Mouse (Mus musculus) T-helper 17 cell (primary cell): ENCODE measurements around the gene Pira2.
"Not testable (repeated sequence)": the region's sequence is repeated elsewhere in the genome, so short reads cannot be mapped to it uniquely, and the experiment has no call there.

Source experiments
- in situ Hi-C, 2 experiments: fragments of 300-600 bp; cut with MboI, MseI; formaldehyde crosslinking; loops; 1 replicate in 1 of 2; 2 replicates in 1 of 2; pipeline ENCODE4 v1.15.1; 2025; ENCODE audit warnings: high pct_unique_total_duplicates in 2 of 2

Gene Pira2

DNA sequence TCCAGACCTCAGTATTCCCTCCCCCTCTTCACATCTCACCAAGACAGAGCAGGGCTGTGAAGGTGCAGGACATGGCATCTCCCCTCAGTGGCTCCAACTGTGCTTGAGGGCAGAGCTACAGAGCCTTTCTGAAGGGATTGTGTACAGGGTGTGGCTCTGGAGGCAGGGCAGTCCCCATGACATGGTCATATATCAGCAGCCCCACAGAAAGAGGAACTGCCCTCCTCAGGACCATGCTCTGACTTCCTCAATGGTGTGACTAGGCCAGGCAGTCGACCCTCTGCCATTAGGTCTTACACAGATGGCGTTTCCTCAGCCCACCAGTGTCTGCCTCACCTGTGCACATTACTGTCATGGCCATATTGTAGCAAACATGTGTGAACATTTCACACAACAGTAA is at the start of gene Pira2:
Gene Pira2 (minus strand): TSS at position 101 of the 400 bp plus-strand sequence.
- in situ Hi-C loops: loop anchor here (5.0 to 25.0 kb wide), 3 partner anchors 47 to 233 kb away; partner anchors contain the start of genes Ndufa3 (in 1 of the 2) and Oscar (in 1 of the 2)

DNA sequence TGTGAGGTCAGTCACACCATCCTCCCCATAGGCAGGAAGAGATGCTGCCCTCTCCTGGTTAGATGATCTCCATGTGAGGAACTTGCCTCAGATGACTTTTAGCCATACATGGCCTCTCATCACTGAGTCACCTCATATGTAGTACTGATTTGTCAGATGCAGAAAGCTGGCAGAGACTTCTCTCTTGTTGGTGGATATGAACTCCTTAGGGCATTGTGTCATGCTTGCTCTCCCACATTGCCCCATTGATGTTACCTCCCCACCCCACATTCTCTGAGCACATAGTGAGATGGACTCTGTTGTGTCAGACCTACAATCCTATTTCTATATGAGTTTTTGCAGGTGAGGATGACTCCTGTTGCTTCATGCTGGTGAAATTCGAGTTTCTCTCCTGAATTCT is 30.2 kb upstream of the Pira2 start:
- in situ Hi-C loops: loop anchor here in 1 of 2 experiments (5.0 kb wide), 1 partner anchor 53 kb away; no protein-coding TSS in a partner anchor

DNA sequence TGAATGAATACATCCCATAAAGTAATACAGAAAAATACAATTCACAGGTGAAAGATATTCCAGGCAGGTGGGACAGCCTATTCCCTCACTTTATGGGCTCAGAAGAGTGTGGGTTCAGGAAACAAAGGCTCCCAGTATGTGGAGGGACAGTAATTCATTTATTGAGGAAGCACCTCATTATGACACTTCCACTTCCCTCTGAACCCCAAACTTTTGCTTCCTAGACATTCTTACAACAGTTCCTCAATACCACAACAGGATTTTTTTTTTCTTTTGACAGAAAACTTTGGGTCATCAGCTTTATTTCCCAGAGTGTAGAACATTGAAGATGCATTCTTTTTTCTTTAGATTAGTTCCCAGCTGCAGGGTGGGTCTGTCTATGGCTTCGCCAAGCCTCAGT is 7.0 kb downstream of the Pira2 start:
- in situ Hi-C loops: loop anchor here in 1 of 2 experiments (25.0 kb wide), 1 partner anchor 226 kb away; the partner anchor contains the start of genes Ndufa3 and Oscar

DNA sequence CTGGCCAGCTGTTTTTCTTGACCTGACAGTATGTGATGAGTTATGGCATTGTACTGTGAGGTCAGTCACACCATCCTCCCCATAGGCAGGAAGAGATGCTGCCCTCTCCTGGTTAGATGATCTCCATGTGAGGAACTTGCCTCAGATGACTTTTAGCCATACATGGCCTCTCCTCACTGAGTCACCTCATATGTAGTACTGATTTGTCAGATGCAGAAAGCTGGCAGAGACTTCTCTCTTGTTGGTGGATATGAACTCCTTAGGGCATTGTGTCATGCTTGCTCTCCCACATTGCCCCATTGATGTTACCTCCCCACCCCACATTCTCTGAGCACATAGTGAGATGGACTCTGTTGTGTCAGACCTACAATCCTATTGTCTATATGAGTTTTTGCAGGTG is 14.2 kb downstream of the Pira2 start:
- in situ Hi-C loops: loop anchor here (5.0 to 25.0 kb wide), 2 partner anchors 103 to 218 kb away; partner anchors contain the start of genes Ndufa3 (in 1 of the 2) and Oscar (in 1 of the 2)

DNA sequence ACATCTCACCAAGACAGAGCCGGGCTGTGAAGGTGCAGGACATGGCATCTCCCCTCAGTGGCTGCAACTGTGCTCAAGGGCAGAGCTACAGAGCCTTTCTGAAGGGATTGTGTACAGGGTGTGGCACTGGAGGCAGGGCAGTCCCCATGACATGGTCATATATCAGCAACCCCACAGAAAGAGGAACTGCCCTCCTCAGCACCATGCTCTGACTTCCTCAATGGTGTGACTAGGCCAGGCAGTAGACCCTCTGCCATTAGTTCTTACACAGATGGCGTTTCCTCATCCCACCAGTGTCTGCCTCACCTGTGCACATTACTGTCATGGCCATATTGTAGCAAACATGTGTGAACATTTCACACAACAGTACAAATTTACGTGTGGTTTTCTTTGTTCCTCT is 19.3 kb downstream of the Pira2 start, which contains the start of gene Gm15448:
Gene Gm15448 (minus strand): TSS at position 89 of the 400 bp plus-strand sequence.
- in situ Hi-C loops: loop anchor here in 1 of 2 experiments (25.0 kb wide), 1 partner anchor 213 kb away; the partner anchor contains the start of genes Ndufa3 and Oscar

DNA sequence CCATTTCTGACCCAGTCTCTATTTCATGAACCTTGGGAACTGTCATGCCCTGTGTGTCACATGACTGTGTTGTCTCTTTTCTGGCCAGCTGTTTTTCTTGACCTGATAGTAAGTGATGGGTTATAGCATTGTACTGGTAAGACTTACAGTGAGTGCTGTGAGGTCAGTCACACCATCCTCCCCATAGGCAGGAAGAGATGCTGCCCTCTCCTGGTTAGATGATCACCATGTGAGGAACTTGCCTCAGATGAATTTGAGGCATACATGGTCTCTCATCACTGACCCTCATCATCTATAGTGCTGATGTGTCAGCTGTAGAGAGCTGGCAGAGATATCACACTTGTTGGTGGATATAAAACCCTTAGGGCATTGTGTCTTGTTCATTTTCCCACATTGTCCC is 32.9 kb downstream of the Pira2 start:
- in situ Hi-C loops: loop anchor here in 1 of 2 experiments (10.0 kb wide), 1 partner anchor 53 kb away; no protein-coding TSS in a partner anchor

DNA sequence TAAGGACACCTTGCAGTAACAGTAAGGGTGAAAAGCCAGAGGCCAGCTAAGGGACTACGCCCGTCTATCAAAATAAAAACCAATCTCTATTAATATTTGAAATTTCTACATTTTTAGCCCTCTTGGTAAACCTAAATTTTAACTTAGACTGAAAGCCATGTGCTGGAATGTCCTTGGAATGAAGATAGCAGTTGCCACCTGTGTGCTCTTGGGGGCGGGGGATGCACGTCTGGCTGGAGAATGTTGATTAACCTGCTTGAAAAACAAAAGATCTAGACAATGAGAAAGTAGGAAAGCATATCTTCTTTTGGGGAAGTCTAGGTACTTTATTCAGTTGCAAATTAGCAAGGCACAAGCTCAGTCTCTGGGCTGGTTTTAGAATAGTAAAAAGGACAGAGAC is 41.9 kb downstream of the Pira2 start:
- in situ Hi-C loops: not testable (repeated sequence)

DNA sequence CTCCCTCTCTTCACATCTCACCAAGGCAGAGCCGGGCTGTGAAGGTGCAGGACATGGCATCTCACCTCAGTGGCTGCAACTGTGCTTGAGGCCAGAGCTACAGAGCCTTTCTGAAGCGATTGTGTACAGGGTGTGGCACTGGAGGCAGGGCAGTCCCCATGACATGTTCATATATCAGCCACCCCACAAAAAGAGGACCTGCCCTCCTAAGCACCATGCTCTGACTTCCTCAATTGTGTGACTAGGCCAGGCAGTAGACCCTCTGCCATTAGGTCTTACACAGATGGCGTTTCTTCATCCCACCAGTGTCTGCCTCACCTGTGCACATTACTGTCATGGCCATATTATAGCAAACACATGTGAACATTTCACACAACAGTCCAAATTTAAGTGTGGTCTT is 44.9 kb downstream of the Pira2 start:
- in situ Hi-C loops: not testable (repeated sequence)

DNA sequence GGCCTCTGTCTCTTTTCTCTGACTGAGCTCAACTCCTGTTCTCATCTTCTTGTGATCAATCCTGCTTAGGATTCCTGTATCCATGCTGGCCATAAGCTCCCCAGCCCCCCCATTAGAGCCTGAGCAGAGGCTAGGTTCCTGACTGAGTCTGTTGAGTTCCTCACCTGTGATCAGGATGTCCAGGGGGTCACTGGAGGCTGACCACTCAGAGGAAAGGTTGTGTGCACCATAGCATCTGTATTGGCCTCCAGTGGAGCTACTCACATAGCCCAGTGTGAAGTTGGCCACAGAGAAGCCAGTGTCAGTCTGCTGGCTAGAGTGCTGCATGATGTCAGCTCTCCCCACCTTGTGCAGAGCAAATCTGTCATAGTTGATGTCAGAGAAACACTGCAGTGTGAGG is 48.6 kb downstream of the Pira2 start:
- in situ Hi-C loops: not testable (repeated sequence)
